Mouse (Mus musculus) regulatory T cell (primary cell): ENCODE data around the gene Nckipsd.

Experiments
- in situ Hi-C: fragments of 300-600 bp; cut with MboI, MseI; formaldehyde crosslinking; loops from one replicate; pipeline ENCODE4 v1.15.1; 2025; ENCODE audit warnings: high pct_unique_total_duplicates

The Nckipsd gene

GRCm38 (mm10) chr9:108848419-108848818, 40.3 kb downstream of the Nckipsd start:
- in situ Hi-C loops, result loop anchor here (10.0 kb wide), 2 partner anchors 376 to 1006 kb away; no protein-coding TSS in a partner anchor

- in situ Hi-C loops, result loop anchor here (10.0 kb wide), 1 partner anchor 242 kb away; the partner anchor contains the start of gene Plxnb1
These were observed 44.8 kb downstream of the Nckipsd start, which contains the start of gene Slc26a6 for GRCm38 (mm10) chr9:108852976-108853375. Slc26a6 (plus strand) TSS chr9:108853283.

GRCm38 (mm10) chr9:108853635-108854240, 45.6 kb downstream of the Nckipsd start:
- in situ Hi-C loops, result loop anchor here (10.0 kb wide), 1 partner anchor 241 kb away; the partner anchor contains the start of gene Plxnb1

GRCm38 (mm10) chr9:108854241-108854696, 46.1 kb downstream of the Nckipsd start:
- in situ Hi-C loops, result loop anchor here (10.0 kb wide), 1 partner anchor 241 kb away; the partner anchor contains the start of gene Plxnb1

- in situ Hi-C loops, result loop anchor here (5.0 to 10.0 kb wide), 2 partner anchors 62 to 239 kb away; partner anchors contain the start of gene Plxnb1
These were observed 47.2 kb downstream of the Nckipsd start for GRCm38 (mm10) chr9:108855335-108855734.

GRCm38 (mm10) chr9:108858792-108859527, 50.8 kb downstream of the Nckipsd start:
- in situ Hi-C loops, result loop anchor here (5.0 to 10.0 kb wide), 2 partner anchors 58 to 236 kb away; partner anchors contain the start of gene Plxnb1
